Mouse (Mus musculus) spleen, adult 12 weeks (tissue): ENCODE measurements around the gene Cd81.

Experiments used
- DNase-seq: peaks from one replicate; pipeline ENCODE4 v3.0.0; 2022; ENCODE audit warnings: low spot score

Gene Cd81

GRCm38 (mm10) chr7:143070506-143071070, 18.0 kb downstream of the Cd81 start:
- DNase-seq: no peak

- no peak for DNase-seq
These were observed 20.1 kb downstream of the Cd81 start for GRCm38 (mm10) chr7:143072605-143073004.

GRCm38 (mm10) chr7:143073086-143073485, 20.5 kb downstream of the Cd81 start:
- peak; percentile 33 for DNase-seq

GRCm38 (mm10) chr7:143075394-143075793, 22.9 kb downstream of the Cd81 start:
- DNase-seq: no peak

GRCm38 (mm10) chr7:143077351-143077750, 24.8 kb downstream of the Cd81 start:
- DNase-seq: no peak

- no peak for DNase-seq
These were observed 29.5 kb downstream of the Cd81 start for GRCm38 (mm10) chr7:143082024-143082423.

GRCm38 (mm10) chr7:143083708-143084107, 31.2 kb downstream of the Cd81 start:
- DNase-seq: no peak

- peak; percentile 54 for DNase-seq
These were observed 33.8 kb downstream of the Cd81 start for GRCm38 (mm10) chr7:143086366-143086765.

- no peak for DNase-seq
These were observed 34.6 kb downstream of the Cd81 start for GRCm38 (mm10) chr7:143087070-143087579.

GRCm38 (mm10) chr7:143093847-143094246, 41.3 kb downstream of the Cd81 start:
- no peak for DNase-seq

GRCm38 (mm10) chr7:143094592-143095553, 42.3 kb downstream of the Cd81 start, which contains the start of gene Trpm5:
Gene Trpm5 (minus strand): TSS chr7:143094642.
- DNase-seq: no peak

GRCm38 (mm10) chr7:143095554-143095907, 43.0 kb downstream of the Cd81 start:
- DNase-seq: no peak

GRCm38 (mm10) chr7:143100759-143101158, 48.2 kb downstream of the Cd81 start:
- DNase-seq: no peak

- no peak for DNase-seq
These were observed 52.8 kb downstream of the Cd81 start for GRCm38 (mm10) chr7:143105258-143105897.

- DNase-seq: no peak
These were observed 53.5 kb downstream of the Cd81 start, which contains the start of gene Kcnq1 for GRCm38 (mm10) chr7:143106062-143106461. Gene Kcnq1 (plus strand): TSS chr7:143106362.

GRCm38 (mm10) chr7:143106672-143107465, 54.3 kb downstream of the Cd81 start:
- no peak for DNase-seq

- DNase-seq: no peak
These were observed 55.7 kb downstream of the Cd81 start for GRCm38 (mm10) chr7:143108200-143108599.

GRCm38 (mm10) chr7:143108996-143109660, 56.6 kb downstream of the Cd81 start:
- no peak for DNase-seq

GRCm38 (mm10) chr7:143109696-143110095, 57.2 kb downstream of the Cd81 start:
- DNase-seq: no peak

- no peak for DNase-seq
These were observed 58.3 kb downstream of the Cd81 start for GRCm38 (mm10) chr7:143110803-143111202.

GRCm38 (mm10) chr7:143111719-143112118, 59.2 kb downstream of the Cd81 start:
- no peak for DNase-seq
